Mouse (Mus musculus) heart, postnatal 10 days (tissue): ENCODE results near the gene Adgrf5. TPM values are rescaled to one million over a fixed set of nuclear protein-coding genes. Genes with fewer than 3 reads are reported as not detected.

Source experiments
- total RNA-seq, 2 experiments: library from RNA; stranded (reverse); gene quantifications; 2 replicates each; pipeline ENCODE4 v1.2.3; 2021

The Adgrf5 gene
- total RNA-seq, 2 experiments from 2014 or later, result 219 to 248 TPM

Other genes starting within 250 kb of the Adgrf5 start
- gene Adgrf1, start 90.1 kb upstream of the Adgrf5 start, total RNA-seq, result not detected
- gene Mep1a, start 142.4 kb downstream of the Adgrf5 start, total RNA-seq, result not detected
- gene Ankrd66, start 183.2 kb downstream of the Adgrf5 start, total RNA-seq, result not detected
- 1 to 10 TPM; 2.9 to 9.4 TPM for gene Pla2g7, start 207.6 kb downstream of the Adgrf5 start, total RNA-seq